In the genomic region with DNA sequence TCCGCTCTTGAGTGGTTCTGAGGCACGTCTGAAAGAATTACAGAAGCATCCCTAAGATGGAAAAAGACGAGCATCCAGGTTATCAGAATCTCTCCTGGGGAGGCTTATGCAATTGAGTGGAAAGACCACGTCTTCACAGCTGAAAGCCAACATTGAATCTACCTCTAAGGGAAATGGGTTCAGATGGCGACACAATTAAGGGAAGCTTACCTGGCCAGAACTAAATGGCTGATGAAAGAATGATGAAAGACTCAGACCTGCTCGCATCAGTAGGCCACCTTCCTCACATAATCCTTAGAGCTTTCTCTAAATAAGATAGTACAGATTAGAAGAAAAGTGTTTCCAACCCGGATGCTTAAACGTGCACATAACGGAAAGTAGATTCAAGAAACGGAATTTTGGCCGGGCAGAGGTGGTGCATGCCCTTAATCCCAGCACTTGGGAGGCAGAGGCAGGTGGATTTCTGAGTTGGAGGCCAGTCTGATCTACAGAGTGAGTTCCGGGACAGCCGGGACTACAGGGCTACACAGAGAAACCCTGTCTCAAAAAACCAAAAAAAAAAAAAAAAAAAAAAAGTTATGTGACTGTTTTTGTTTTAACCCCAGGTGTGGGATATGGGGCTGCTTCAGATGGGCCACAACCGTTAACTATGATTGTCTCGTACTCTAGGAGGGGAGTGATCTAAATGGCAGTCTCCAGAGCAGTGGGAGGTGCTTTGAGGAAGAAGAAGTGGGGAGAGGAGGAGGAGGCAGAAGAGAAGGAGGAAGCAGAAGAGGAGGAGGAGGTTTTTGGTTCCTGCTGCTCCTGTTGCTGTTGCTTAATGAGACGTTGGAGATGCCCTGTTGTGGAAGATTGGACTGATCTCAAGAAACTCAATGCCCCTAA, we compare ENCODE assay signal across 8 mouse cellular contexts. TPM values are rescaled to one million over a fixed set of nuclear protein-coding genes. Genes with fewer than 3 reads are reported as not detected.
DNase-seq lines count a peak whose midpoint lies in the region; ATAC-seq and TF ChIP-seq lines count a peak whose summit lies in the region.

No protein-coding gene starts in this region.

- peak; percentile 26; the same call in 1 of the 2 replicates for ATAC-seq in cerebellum, adult (ENCODE audit: insufficient number of reproducible peaks, low FRiP score, low TSS enrichment)
- ATAC-seq in embryonic facial prominence, embryonic 12.5 days (ENCODE audit: insufficient number of reproducible peaks, insufficient read depth, low FRiP score, low TSS enrichment): no peak
- no peak for ATAC-seq in intestine, embryonic 15.5 days
- no peak for ATAC-seq in midbrain, postnatal 0 days (ENCODE audit: low FRiP score)

- H3K36me3 ChIP-seq in embryonic facial prominence, embryonic 12.5 days: no peaks in the 10 kb centered on the region
- no peaks in the 10 kb centered on the region for H3K36me3 ChIP-seq in intestine, embryonic 15.5 days
- no peaks in the 10 kb centered on the region for H3K36me3 ChIP-seq in midbrain, postnatal 0 days (ENCODE audit: insufficient read depth, low read length)

- peak overlapping the region; percentile 50 for H3K4me2 ChIP-seq in embryonic facial prominence, embryonic 12.5 days (replicated peaks)
- peak overlapping the region; percentile 62 for H3K4me2 ChIP-seq in intestine, embryonic 15.5 days (replicated peaks)
- H3K4me2 ChIP-seq in midbrain, postnatal 0 days (ENCODE audit: low read depth, low read length, poor library complexity, severe bottlenecking): peak overlapping the region; percentile 80

- H3K9ac ChIP-seq in embryonic facial prominence, embryonic 12.5 days: peak overlapping the region; percentile 97
- peak overlapping the region; percentile 91 for H3K9ac ChIP-seq in intestine, embryonic 15.5 days
- peak overlapping the region; percentile 92 for H3K9ac ChIP-seq in midbrain, postnatal 0 days (replicated peaks; ENCODE audit: low read length, poor library complexity, severe bottlenecking)

- no peak for TF ChIP-seq CTCF in midbrain, postnatal 0 days (IDR thresholded peaks at IDR 0.05)

- H3K4me1 ChIP-seq in embryonic facial prominence, embryonic 12.5 days: peaks cover 12% of the 10 kb centered on the region
- H3K4me1 ChIP-seq in intestine, embryonic 15.5 days (replicated peaks): peaks cover 9% of the 10 kb centered on the region; the same call in 1 of the 2 replicates
- H3K4me1 ChIP-seq in midbrain, postnatal 0 days (ENCODE audit: insufficient read depth, low read length): peaks cover 14% of the 10 kb centered on the region

- DNase-seq in cerebellum, postnatal 14 days: no peak
- peak; percentile 33 for DNase-seq in 3134 (ENCODE audit: extremely low read depth, insufficient read length, low spot score)
- no peak for DNase-seq in midbrain, postnatal 0 days (ENCODE audit: low spot score)
- no peak for DNase-seq in right cerebral cortex, adult 2 months (ENCODE audit: low spot score in 2 of 2)
- DNase-seq in gastrocnemius, adult 8-10 months (ENCODE audit: low spot score in 2 of 2): no peak

- H3K9me3 ChIP-seq in embryonic facial prominence, embryonic 12.5 days: no peaks in the 10 kb centered on the region
- no peaks in the 10 kb centered on the region for H3K9me3 ChIP-seq in intestine, embryonic 15.5 days
- H3K9me3 ChIP-seq in midbrain, postnatal 0 days (ENCODE audit: low read length): no peaks in the 10 kb centered on the region

- WGBS in embryonic facial prominence, embryonic 12.5 days: 28% methylated on average over 16 of the region's 16 CpGs
- 21% methylated on average over 16 of the region's 16 CpGs for WGBS in intestine, embryonic 15.5 days
- WGBS in midbrain, postnatal 0 days: 25% methylated on average over 16 of the region's 16 CpGs

- peak overlapping the region; percentile 93 for H3K4me3 ChIP-seq in embryonic facial prominence, embryonic 12.5 days
- H3K4me3 ChIP-seq in intestine, embryonic 15.5 days (replicated peaks): peak overlapping the region; percentile 91
- peak overlapping the region; percentile 92 for H3K4me3 ChIP-seq in midbrain, postnatal 0 days (ENCODE audit: low read depth, low read length)

- H3K27ac ChIP-seq in embryonic facial prominence, embryonic 12.5 days: peak overlapping the region; percentile 98
- H3K27ac ChIP-seq in intestine, embryonic 15.5 days: peak overlapping the region; percentile 97
- peak overlapping the region; percentile 96 for H3K27ac ChIP-seq in midbrain, postnatal 0 days (ENCODE audit: low read depth, low read length)

- no peaks in the 10 kb centered on the region for H3K27me3 ChIP-seq in embryonic facial prominence, embryonic 12.5 days
- no peaks in the 10 kb centered on the region for H3K27me3 ChIP-seq in intestine, embryonic 15.5 days (replicated peaks)
- H3K27me3 ChIP-seq in midbrain, postnatal 0 days (ENCODE audit: insufficient read depth, low read length): no peaks in the 10 kb centered on the region

RNA-seq across cellular contexts. Expression of a gene that starts 0.8 kb away (rescaled TPM):
- polyA plus RNA-seq in embryonic facial prominence, embryonic 12.5 days (2016; fragmentation: Nextera tagmentation; extraction: Ambion mirVana): 44.0 and 44.6 TPM in 2 replicates
- 25.0 and 26.0 TPM in 2 replicates for polyA plus RNA-seq in intestine, embryonic 15.5 days (2015; fragmentation: Nextera tagmentation; extraction: Ambion mirVana)
- 198 and 249 TPM in 2 replicates for total RNA-seq in midbrain, postnatal 0 days (2014; rRNA removed)
- 66.4 and 72.1 TPM in 2 replicates for polyA plus RNA-seq in midbrain, postnatal 0 days (2015; fragmentation: Nextera tagmentation; extraction: Ambion mirVana)
- 100 to 1,000 TPM; 142 to 173 (median 149) TPM for total RNA-seq in gastrocnemius, adult 8-10 months (2022)

RNA-seq across cellular contexts. Expression of a gene that starts 33.5 kb away (rescaled TPM):
- 2.1 and 2.2 TPM in 2 replicates for polyA plus RNA-seq in embryonic facial prominence, embryonic 12.5 days (2016; fragmentation: Nextera tagmentation; extraction: Ambion mirVana)
- polyA plus RNA-seq in intestine, embryonic 15.5 days (2015; fragmentation: Nextera tagmentation; extraction: Ambion mirVana): 34.6 and 36.4 TPM in 2 replicates
- 27.5 and 34.3 TPM in 2 replicates for total RNA-seq in midbrain, postnatal 0 days (2014; rRNA removed)
- 25.1 and 25.9 TPM in 2 replicates for polyA plus RNA-seq in midbrain, postnatal 0 days (2015; fragmentation: Nextera tagmentation; extraction: Ambion mirVana)
- total RNA-seq in gastrocnemius, adult 8-10 months (2022): 10 to 100 TPM; 47.6 to 59.9 (median 49.6) TPM
